Mouse (Mus musculus): Measurements from ENCODE around the gene Ubxn1. TPM values are rescaled to one million over a fixed set of nuclear protein-coding genes. Genes with fewer than 3 reads are reported as not detected.

Gene Ubxn1
- 140 TPM for polyA plus RNA-seq (2015; fragmentation: Illumina TruSeq; extraction: RNeasy Lipid Tissue Mini Kit (QIAGEN cat#74804); ENCODE audit: low read depth, low replicate concordance)

GRCm38 (mm10) chr19:8871267-8872186 lies at the start of gene Ubxn1:
Ubxn1 (plus strand) TSS chr19:8871496.

GRCm38 (mm10) chr19:8829660-8830059 lies 41.6 kb upstream of the Ubxn1 start, which contains the start of gene AC129217.1:
AC129217.1 (plus strand) TSS chr19:8829773.

GRCm38 (mm10) chr19:8837251-8837791 lies 34.0 kb upstream of the Ubxn1 start, which contains the start of gene Bscl2:
Bscl2 (plus strand) TSS chr19:8837467.

GRCm38 (mm10) chr19:8839103-8839907 lies 32.0 kb upstream of the Ubxn1 start, which contains the start of gene Gng3:
Gng3 (minus strand) TSS chr19:8839194.

GRCm38 (mm10) chr19:8850402-8850901 lies 20.8 kb upstream of the Ubxn1 start, which contains the start of gene Lrrn4cl:
Lrrn4cl (plus strand) TSS chr19:8850768.

GRCm38 (mm10) chr19:8880311-8881033 lies 9.2 kb downstream of the Ubxn1 start, which contains the start of gene Uqcc3:
Uqcc3 (minus strand) TSS chr19:8880923.

GRCm38 (mm10) chr19:8883616-8884015 lies 12.3 kb downstream of the Ubxn1 start, which contains the start of the genes Lbhd1 and Gm49403:
Lbhd1 (plus strand) TSS chr19:8883732.
Gm49403 (plus strand) TSS chr19:8883930.

GRCm38 (mm10) chr19:8888511-8889385 lies 17.5 kb downstream of the Ubxn1 start, which contains the start of the genes 1810009A15Rik and Gm49416:
1810009A15Rik (plus strand) TSS chr19:8888853.
Gm49416 (plus strand) TSS chr19:8888926.

GRCm38 (mm10) chr19:8892829-8893766 lies 21.8 kb downstream of the Ubxn1 start, which contains the start of gene Ints5:
Ints5 (plus strand) TSS chr19:8893005.

GRCm38 (mm10) chr19:8897865-8898495 lies 26.7 kb downstream of the Ubxn1 start, which contains the start of gene Ganab:
Ganab (plus strand) TSS chr19:8898071.

GRCm38 (mm10) chr19:8920073-8920736 lies 48.9 kb downstream of the Ubxn1 start, which contains the start of gene B3gat3:
B3gat3 (plus strand) TSS chr19:8920374.

Other genes with a start within 250 kb of the Ubxn1 start
- gene Chrm1, start 207.7 kb upstream of the Ubxn1 start, polyA plus RNA-seq (2015; fragmentation: Illumina TruSeq; extraction: RNeasy Lipid Tissue Mini Kit (QIAGEN cat#74804); ENCODE audit: low read depth, low replicate concordance): 78.9 TPM
- gene Slc3a2, start 148.1 kb upstream of the Ubxn1 start, polyA plus RNA-seq (2015; fragmentation: Illumina TruSeq; extraction: RNeasy Lipid Tissue Mini Kit (QIAGEN cat#74804); ENCODE audit: low read depth, low replicate concordance): 155 TPM
- 52.0 TPM for gene Wdr74, start 135.7 kb upstream of the Ubxn1 start, polyA plus RNA-seq (2015; fragmentation: Illumina TruSeq; extraction: RNeasy Lipid Tissue Mini Kit (QIAGEN cat#74804); ENCODE audit: low read depth, low replicate concordance)
- gene 1700092M07Rik, start 130.8 kb upstream of the Ubxn1 start, polyA plus RNA-seq (2015; fragmentation: Illumina TruSeq; extraction: RNeasy Lipid Tissue Mini Kit (QIAGEN cat#74804); ENCODE audit: low read depth, low replicate concordance): not detected
- 93.3 TPM for gene Stx5a, start 130.1 kb upstream of the Ubxn1 start, polyA plus RNA-seq (2015; fragmentation: Illumina TruSeq; extraction: RNeasy Lipid Tissue Mini Kit (QIAGEN cat#74804); ENCODE audit: low read depth, low replicate concordance)
- 89.5 TPM for gene Nxf1, start 114.4 kb upstream of the Ubxn1 start, polyA plus RNA-seq (2015; fragmentation: Illumina TruSeq; extraction: RNeasy Lipid Tissue Mini Kit (QIAGEN cat#74804); ENCODE audit: low read depth, low replicate concordance)
- gene Tmem223, start 100.5 kb upstream of the Ubxn1 start, polyA plus RNA-seq (2015; fragmentation: Illumina TruSeq; extraction: RNeasy Lipid Tissue Mini Kit (QIAGEN cat#74804); ENCODE audit: low read depth, low replicate concordance): 109 TPM
- gene Tmem179b, start 97.0 kb upstream of the Ubxn1 start, polyA plus RNA-seq (2015; fragmentation: Illumina TruSeq; extraction: RNeasy Lipid Tissue Mini Kit (QIAGEN cat#74804); ENCODE audit: low read depth, low replicate concordance): 11.0 TPM
- 12.2 TPM for gene Taf6l, start 85.1 kb upstream of the Ubxn1 start, polyA plus RNA-seq (2015; fragmentation: Illumina TruSeq; extraction: RNeasy Lipid Tissue Mini Kit (QIAGEN cat#74804); ENCODE audit: low read depth, low replicate concordance)
- gene Polr2g, start 72.9 kb upstream of the Ubxn1 start, polyA plus RNA-seq (2015; fragmentation: Illumina TruSeq; extraction: RNeasy Lipid Tissue Mini Kit (QIAGEN cat#74804); ENCODE audit: low read depth, low replicate concordance): 206 TPM
- 4.3 TPM for gene Zbtb3, start 68.9 kb upstream of the Ubxn1 start, polyA plus RNA-seq (2015; fragmentation: Illumina TruSeq; extraction: RNeasy Lipid Tissue Mini Kit (QIAGEN cat#74804); ENCODE audit: low read depth, low replicate concordance)
- gene Ttc9c, start 52.2 kb upstream of the Ubxn1 start, polyA plus RNA-seq (2015; fragmentation: Illumina TruSeq; extraction: RNeasy Lipid Tissue Mini Kit (QIAGEN cat#74804); ENCODE audit: low read depth, low replicate concordance): 38.9 TPM
- gene Hnrnpul2, start 51.5 kb upstream of the Ubxn1 start, polyA plus RNA-seq (2015; fragmentation: Illumina TruSeq; extraction: RNeasy Lipid Tissue Mini Kit (QIAGEN cat#74804); ENCODE audit: low read depth, low replicate concordance): 102 TPM
- not detected for gene AC129217.1, start 41.7 kb upstream of the Ubxn1 start, polyA plus RNA-seq (2015; fragmentation: Illumina TruSeq; extraction: RNeasy Lipid Tissue Mini Kit (QIAGEN cat#74804); ENCODE audit: low read depth, low replicate concordance)
- gene Bscl2, start 34.0 kb upstream of the Ubxn1 start, polyA plus RNA-seq (2015; fragmentation: Illumina TruSeq; extraction: RNeasy Lipid Tissue Mini Kit (QIAGEN cat#74804); ENCODE audit: low read depth, low replicate concordance): 92.5 TPM
- gene Gng3, start 32.3 kb upstream of the Ubxn1 start, polyA plus RNA-seq (2015; fragmentation: Illumina TruSeq; extraction: RNeasy Lipid Tissue Mini Kit (QIAGEN cat#74804); ENCODE audit: low read depth, low replicate concordance): 191 TPM
- gene Lrrn4cl, start 20.7 kb upstream of the Ubxn1 start, polyA plus RNA-seq (2015; fragmentation: Illumina TruSeq; extraction: RNeasy Lipid Tissue Mini Kit (QIAGEN cat#74804); ENCODE audit: low read depth, low replicate concordance): 0.82 TPM
- 52.0 TPM for gene Uqcc3, start 9.4 kb downstream of the Ubxn1 start, polyA plus RNA-seq (2015; fragmentation: Illumina TruSeq; extraction: RNeasy Lipid Tissue Mini Kit (QIAGEN cat#74804); ENCODE audit: low read depth, low replicate concordance)
- gene Lbhd1, start 12.2 kb downstream of the Ubxn1 start, polyA plus RNA-seq (2015; fragmentation: Illumina TruSeq; extraction: RNeasy Lipid Tissue Mini Kit (QIAGEN cat#74804); ENCODE audit: low read depth, low replicate concordance): 15.7 TPM
- gene Gm49403, start 12.4 kb downstream of the Ubxn1 start, polyA plus RNA-seq (2015; fragmentation: Illumina TruSeq; extraction: RNeasy Lipid Tissue Mini Kit (QIAGEN cat#74804); ENCODE audit: low read depth, low replicate concordance): not detected
- gene 1810009A15Rik, start 17.4 kb downstream of the Ubxn1 start, polyA plus RNA-seq (2015; fragmentation: Illumina TruSeq; extraction: RNeasy Lipid Tissue Mini Kit (QIAGEN cat#74804); ENCODE audit: low read depth, low replicate concordance): 47.2 TPM
- not detected for gene Gm49416, start 17.4 kb downstream of the Ubxn1 start, polyA plus RNA-seq (2015; fragmentation: Illumina TruSeq; extraction: RNeasy Lipid Tissue Mini Kit (QIAGEN cat#74804); ENCODE audit: low read depth, low replicate concordance)
- 12.2 TPM for gene Ints5, start 21.5 kb downstream of the Ubxn1 start, polyA plus RNA-seq (2015; fragmentation: Illumina TruSeq; extraction: RNeasy Lipid Tissue Mini Kit (QIAGEN cat#74804); ENCODE audit: low read depth, low replicate concordance)
- gene Ganab, start 26.6 kb downstream of the Ubxn1 start, polyA plus RNA-seq (2015; fragmentation: Illumina TruSeq; extraction: RNeasy Lipid Tissue Mini Kit (QIAGEN cat#74804); ENCODE audit: low read depth, low replicate concordance): 81.9 TPM
- 219 TPM for gene B3gat3, start 48.9 kb downstream of the Ubxn1 start, polyA plus RNA-seq (2015; fragmentation: Illumina TruSeq; extraction: RNeasy Lipid Tissue Mini Kit (QIAGEN cat#74804); ENCODE audit: low read depth, low replicate concordance)
- 10.4 TPM for gene Rom1, start 57.9 kb downstream of the Ubxn1 start, polyA plus RNA-seq (2015; fragmentation: Illumina TruSeq; extraction: RNeasy Lipid Tissue Mini Kit (QIAGEN cat#74804); ENCODE audit: low read depth, low replicate concordance)
- gene Eml3, start 58.1 kb downstream of the Ubxn1 start, polyA plus RNA-seq (2015; fragmentation: Illumina TruSeq; extraction: RNeasy Lipid Tissue Mini Kit (QIAGEN cat#74804); ENCODE audit: low read depth, low replicate concordance): 10.3 TPM
- gene Mta2, start 70.4 kb downstream of the Ubxn1 start, polyA plus RNA-seq (2015; fragmentation: Illumina TruSeq; extraction: RNeasy Lipid Tissue Mini Kit (QIAGEN cat#74804); ENCODE audit: low read depth, low replicate concordance): 42.2 TPM
- gene Tut1, start 82.4 kb downstream of the Ubxn1 start, polyA plus RNA-seq (2015; fragmentation: Illumina TruSeq; extraction: RNeasy Lipid Tissue Mini Kit (QIAGEN cat#74804); ENCODE audit: low read depth, low replicate concordance): 16.9 TPM
- 367 TPM for gene Eef1g, start 95.5 kb downstream of the Ubxn1 start, polyA plus RNA-seq (2015; fragmentation: Illumina TruSeq; extraction: RNeasy Lipid Tissue Mini Kit (QIAGEN cat#74804); ENCODE audit: low read depth, low replicate concordance)
- gene Ahnak, start 117.8 kb downstream of the Ubxn1 start, polyA plus RNA-seq (2015; fragmentation: Illumina TruSeq; extraction: RNeasy Lipid Tissue Mini Kit (QIAGEN cat#74804); ENCODE audit: low read depth, low replicate concordance): 5.2 TPM
- not detected for gene Scgb1a1, start 216.5 kb downstream of the Ubxn1 start, polyA plus RNA-seq (2015; fragmentation: Illumina TruSeq; extraction: RNeasy Lipid Tissue Mini Kit (QIAGEN cat#74804); ENCODE audit: low read depth, low replicate concordance)